Mouse (Mus musculus) urinary bladder, postnatal 36 days (tissue): ENCODE results near the gene Fgf8.

Experiments used
- DNase-seq, 2 experiments: peaks; one replicate each; pipeline ENCODE4 v3.0.0; 2022; ENCODE audit warnings: low spot score in 2 of 2, mixed read lengths in 1 of 2

Gene Fgf8

DNA sequence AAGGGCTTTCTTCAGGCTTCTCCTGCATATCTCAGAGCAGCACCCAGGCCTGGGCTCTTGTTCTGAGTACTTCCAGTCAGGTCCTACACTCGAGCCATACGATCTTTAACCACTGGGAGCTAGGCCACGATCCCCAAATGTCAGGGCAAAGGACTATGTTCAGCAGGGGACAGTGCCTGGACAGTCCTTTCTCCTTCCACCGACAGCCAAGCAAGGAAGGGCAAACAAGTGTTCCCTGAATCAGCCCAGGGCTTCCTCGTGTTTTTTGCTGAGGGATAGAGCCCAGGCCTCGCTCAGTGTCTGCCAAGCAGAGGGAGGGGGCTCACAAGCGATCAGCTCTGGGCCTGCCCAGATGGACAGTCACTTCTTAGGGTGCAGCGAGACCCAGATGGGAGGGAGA is 12.7 kb downstream of the Fgf8 start:
- DNase-seq: no peak

DNA sequence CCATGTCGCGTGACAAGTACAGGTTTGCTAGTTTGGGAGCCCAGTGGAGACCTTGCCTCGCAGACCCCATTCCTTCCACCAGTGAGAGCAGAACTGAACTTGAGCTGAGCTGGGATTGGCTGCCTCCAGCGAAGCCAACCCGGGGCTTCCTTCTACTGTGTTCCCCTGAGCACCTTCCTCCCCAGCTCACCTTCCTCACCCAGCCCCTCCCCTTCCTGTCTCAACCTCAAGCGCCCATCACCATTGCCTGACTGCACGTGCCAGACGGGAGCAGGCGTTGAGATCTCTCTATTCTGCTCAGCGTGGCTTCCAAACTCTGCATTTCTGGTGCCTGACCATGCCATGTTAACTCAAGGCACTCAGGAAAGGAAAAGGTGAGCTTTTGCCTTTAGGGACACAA is 15.5 kb downstream of the Fgf8 start:
- no peak for DNase-seq

GRCm38 (mm10) chr19:45725677-45726277 is 16.9 kb downstream of the Fgf8 start:
- no peak for DNase-seq

- DNase-seq: no peak
Measured at GRCm38 (mm10) chr19:45722188-45722587, 20.5 kb downstream of the Fgf8 start.

DNA sequence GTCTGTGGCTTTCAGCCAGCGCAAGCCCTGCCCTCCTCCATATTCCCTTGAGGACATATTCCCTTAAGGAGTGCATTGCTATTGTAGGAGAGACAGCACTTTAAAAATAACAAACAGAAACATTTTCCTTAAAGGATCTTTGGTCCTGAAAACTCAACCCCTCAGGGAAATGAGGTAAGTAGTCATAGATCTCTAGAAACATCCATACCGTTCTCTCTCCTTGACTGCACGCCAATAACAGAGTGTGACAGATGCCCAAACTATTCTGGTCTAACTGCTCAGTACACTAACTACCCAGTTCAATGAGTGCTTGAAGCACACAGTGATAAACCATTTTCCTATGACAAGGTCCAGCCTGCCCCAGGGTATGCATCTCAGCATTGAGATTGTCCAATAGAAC is 24.4 kb downstream of the Fgf8 start:
- DNase-seq: no peak

DNA sequence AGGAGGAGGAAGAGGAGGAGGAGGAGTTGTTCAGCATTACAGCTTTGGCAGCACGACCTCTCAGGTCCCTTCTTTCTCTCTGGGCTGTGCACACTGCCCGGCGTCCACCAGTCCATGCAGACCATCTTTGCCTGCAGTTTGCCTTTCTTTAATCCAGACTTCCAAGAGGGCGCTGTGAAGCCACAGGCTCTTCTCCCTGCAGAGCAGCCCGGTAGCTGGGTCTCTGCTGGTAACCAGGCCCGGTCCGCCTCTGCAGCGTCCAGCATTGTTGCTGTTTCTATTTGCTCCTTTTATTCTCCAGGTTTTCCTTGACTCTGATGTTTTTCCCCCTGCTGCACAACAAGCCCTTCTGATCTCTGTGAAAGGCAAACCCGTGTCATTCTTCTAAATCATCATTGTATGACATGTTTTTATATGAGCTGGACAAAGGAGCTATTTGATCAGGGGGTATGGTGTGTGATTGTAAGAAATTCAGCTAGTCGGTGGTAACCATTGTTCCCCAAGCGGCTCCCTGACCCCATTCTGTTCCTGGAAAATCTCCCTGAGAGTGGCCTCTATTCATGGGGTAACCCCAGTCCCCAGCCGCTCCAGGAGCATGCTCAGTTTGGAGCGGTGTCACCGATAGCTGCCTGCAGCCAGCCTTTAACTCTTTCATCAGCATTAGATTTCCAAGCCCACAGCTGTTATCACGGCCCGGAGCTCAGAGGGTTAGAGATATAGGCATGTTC is 25.1 kb downstream of the Fgf8 start:
- no peak for DNase-seq

DNA sequence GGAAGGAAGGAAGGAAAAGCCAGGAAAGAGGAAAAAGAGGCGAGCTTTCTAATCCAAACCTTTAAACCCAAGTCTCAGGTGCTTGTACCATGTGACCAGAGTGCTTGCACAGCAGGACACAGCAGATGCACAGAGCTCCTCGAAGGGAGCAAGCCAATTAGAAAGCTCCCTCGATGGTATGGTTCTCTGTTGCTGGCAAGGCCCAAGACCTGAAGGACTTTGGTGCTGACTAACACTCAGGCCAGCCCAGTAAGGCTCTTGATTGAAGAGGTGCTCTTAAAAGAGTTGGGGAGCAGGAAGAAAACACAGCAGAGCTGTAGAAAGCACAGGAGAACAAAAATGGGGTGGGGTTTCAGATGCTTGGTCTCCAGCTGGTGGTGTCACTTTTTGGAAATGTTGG is 34.0 kb downstream of the Fgf8 start:
- DNase-seq: no peak

DNA sequence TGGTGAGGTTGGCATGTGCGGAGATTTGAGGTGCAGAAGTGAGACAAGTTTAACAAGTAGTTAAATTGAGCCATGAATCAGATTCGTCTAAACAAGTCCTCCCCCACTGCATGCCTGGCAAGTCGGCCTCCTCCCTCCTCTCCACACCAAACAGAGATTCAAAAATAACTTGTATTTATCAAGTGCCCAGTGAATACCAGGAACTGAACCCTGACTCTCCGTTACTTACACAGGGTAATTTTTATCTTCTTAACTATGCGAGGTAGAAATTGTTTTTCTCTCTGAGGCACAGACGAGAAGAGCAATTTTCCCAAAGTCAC is 46.5 kb downstream of the Fgf8 start:
- DNase-seq: peak in 1 of 2 experiments; percentile 19

DNA sequence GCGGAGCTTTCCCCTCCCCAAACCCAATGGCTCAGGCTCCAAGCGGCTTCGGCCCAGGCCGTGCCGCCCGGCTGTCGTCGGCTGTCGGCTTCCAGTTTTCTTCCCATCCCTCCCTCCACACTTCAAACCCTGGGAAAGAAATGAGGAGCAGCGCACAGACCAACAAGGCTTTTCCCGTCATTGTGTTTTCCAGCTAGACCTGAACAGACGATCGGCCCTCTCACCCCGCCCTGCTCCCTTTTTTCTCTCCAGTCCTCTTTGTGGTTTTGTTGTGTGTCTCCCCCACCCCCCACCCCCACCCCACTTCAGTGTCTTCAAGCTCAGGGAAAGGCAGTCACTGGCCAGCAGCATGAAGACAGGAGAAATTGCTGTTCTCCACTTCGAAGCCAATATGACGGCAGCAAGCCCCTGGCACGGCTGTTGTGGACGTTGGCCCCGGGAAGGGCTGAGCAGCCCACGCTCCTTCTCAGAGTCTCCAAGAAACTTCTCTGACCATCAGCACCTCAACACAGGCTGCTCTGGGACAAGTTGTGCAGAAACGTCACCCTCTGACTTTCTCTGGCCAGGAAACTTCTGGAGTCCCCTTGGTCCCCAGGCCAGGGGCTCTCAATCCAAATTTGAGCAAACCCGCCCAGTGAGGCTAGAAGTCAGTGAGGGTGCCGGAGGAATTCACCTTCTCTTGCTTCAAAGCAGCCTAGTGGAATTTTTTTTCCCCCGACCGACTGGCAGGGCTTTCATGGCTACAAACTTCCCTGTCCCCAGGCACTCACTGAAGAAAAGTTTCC is 47.0 kb downstream of the Fgf8 start:
- peak in 1 of 2 experiments; percentile 23 for DNase-seq

DNA sequence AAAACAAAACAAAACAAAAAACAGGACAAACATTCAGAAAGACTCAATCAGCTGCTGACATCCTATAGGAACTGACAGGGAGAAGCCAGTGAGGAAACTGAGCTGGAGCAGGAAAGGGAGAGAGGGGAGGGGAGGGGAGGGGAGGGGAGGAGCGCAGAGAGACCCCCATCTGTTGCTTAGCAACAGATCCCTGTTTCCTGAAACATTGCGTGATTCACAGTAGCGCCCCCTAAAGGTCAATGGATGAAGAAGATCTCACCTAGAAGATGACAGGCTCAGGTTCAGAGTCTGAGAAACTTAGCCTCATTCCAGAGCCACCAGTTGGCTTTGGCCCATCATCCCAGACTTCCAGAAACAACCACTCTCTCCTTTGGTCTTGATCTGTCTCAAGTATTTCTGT is 48.7 kb downstream of the Fgf8 start:
- DNase-seq: no peak

DNA sequence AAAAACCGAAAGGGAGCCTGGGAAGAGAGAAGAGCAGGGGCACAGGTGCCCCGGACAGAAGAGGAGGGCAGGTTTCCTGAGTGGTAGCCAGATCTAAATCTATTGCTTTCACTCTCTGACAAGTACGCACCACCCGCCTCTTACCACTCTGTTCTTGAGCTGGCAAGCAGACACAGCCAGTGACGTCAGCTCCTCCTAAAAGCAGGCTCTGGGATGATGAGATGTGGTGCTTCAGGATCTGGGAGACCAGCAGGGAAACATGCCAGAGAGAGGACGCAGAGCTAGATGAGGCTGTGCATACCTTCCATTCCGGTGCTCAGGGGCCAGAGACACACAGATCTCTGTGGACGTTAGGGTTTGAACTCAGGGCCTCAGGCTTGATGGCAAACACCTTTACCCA is 50.5 kb downstream of the Fgf8 start:
- no peak for DNase-seq

DNA sequence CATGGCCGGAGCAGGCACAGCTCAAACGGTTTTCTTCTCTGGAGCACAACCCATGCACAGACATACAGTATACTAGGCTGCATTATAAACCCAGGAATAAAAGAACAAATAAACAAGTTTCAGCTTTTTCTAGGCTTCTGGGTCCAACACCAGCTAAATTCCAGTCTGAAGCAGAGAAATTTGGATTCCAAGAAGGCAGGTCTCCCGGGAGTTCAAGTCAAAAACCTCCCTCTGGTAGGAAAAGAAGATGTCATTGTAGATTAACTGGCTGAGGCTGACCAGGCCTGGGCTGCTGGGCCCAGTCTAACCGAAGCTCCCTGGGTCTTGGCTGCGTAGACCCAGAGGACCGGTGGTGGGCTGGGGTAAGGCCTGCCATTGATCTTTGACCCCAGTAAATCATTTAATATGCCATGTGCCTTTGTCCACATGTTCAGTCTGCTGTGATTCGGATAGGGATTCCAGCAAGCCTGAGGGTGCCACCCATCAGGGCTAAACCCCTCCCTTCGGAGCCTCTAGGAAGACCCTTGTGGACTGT is 51.6 kb downstream of the Fgf8 start:
- DNase-seq: no peak

DNA sequence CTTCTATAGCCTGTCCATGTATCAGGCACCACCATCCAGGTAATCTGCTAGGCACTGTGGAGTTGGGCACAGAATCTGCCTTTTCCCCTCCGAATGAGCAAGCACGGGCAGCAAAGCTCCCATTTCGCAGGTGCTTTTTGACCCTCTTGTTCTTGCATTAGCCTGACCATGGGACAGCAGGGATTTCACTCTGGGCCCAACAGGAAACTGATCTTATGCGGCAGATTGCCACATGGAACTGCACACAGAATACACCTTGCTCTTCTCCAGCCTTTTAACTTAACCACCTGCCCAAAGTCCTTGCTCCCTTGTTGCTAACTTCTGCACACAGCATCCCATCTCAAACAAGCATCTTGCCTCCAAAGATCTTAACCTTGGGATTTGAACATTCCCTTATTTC is 55.7 kb downstream of the Fgf8 start:
- DNase-seq: no peak
